Mouse (Mus musculus): Measurements from ENCODE around the gene Fbxl15. TPM values are rescaled to one million over a fixed set of nuclear protein-coding genes. Genes with fewer than 3 reads are reported as not detected.
A peak's percentile ranks its signal among the peaks of the same experiment; 100 is the strongest.

The Fbxl15 gene
- total RNA-seq, 2 experiments from 2014 or later: not detected

DNA sequence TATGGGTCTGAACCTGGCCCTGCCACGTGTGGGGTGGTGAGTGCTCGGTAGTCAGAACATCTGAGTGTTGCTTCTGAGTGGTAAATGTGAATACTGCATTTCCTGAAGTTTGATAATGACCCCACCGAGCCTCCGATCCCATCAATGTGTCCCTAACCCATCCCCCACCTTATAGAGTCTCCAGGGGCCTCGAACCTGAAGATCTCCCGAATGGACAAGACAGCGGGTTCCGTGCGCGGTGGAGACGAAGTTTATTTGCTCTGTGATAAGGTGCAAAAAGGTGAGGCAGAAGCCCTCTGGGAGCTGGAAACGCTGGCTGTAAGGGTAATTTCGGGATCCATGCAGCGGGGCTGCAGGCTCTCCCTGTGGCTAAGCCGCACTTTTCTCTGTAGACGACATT, 20.2 kb upstream of the Fbxl15 start:
- no peak for ATAC-seq (replicated peaks; ENCODE audit: low FRiP score, poor library complexity, severe bottlenecking)

- no peak for ATAC-seq (replicated peaks; ENCODE audit: low FRiP score, poor library complexity, severe bottlenecking)
Observed at GRCm38 (mm10) chr19:46308303-46308702, 19.7 kb upstream of the Fbxl15 start.

DNA sequence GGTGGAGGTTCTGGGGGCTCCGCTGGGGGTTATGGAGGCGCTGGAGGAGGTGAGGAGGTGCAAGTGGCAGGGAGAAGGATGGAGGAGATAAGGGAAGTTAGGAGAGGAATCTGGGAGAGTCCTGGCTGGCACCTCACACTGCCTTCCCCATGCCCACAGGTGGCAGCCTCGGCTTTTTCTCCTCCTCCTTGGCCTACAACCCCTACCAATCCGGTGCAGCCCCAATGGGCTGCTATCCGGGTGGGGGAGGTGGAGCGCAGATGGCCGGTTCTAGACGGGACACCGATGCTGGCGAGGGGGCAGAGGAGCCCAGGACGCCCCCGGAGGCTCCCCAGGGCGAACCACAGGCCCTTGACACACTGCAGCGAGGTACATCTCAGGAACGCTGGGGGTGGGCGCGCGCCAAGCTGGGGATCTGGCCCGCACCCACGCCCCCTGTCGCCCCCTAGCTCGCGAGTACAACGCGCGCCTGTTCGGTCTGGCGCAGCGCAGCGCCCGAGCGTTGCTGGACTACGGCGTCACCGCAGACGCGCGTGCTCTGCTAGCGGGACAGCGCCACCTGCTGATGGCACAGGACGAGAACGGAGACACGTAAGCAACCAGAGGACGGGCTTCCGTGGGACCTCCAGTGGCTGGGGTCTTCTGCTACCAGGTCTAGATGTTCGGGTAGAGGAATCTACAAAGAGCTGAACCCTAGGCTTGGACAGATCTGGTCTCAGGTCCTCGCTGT, 19.1 kb upstream of the Fbxl15 start:
- ATAC-seq (replicated peaks; ENCODE audit: low FRiP score, poor library complexity, severe bottlenecking): peak; percentile 53

GRCm38 (mm10) chr19:46309651-46310305, 18.2 kb upstream of the Fbxl15 start:
- ATAC-seq (replicated peaks; ENCODE audit: low FRiP score, poor library complexity, severe bottlenecking): no peak

DNA sequence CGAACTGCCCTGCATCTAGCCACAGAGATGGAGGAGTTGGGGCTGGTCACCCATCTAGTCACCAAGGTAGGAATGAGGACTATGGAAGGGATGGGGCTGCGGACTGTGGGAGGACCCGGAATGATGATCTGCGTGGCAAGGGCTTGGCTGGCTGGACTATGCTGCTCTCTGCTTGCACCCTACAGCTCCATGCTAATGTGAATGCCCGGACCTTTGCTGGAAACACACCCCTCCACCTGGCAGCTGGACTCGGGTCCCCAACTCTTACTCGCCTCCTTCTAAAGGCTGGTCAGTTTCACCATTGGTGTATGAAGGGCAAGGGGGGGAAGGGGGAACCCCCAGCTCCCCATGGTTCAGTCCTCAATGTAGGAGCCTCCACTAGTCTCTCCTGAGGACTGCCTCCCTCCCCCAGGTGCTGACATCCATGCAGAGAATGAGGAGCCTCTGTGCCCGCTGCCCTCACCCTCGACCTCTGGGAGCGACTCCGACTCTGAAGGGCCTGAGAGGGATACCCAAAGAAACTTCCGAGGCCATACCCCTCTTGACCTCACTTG, 17.6 kb upstream of the Fbxl15 start:
- no peak for ATAC-seq (replicated peaks; ENCODE audit: low FRiP score, poor library complexity, severe bottlenecking)

DNA sequence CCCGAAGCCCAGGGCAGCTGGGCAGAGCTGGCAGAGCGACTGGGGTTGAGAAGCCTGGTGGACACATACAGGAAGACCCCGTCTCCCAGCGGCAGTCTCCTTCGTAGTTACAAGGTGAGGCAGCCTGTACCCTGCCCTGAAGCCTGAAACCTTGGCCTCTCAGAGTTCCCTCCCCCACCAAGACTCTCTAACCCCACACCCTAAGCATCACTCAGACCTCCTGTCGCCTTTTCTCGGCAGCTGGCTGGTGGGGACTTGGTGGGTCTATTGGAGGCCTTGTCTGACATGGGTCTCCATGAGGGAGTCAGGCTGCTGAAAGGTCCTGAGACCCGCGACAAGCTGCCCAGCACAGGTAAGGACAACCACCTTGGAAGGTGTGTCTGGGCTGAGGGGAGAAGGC, 16.6 kb upstream of the Fbxl15 start:
- no peak for ATAC-seq (replicated peaks; ENCODE audit: low FRiP score, poor library complexity, severe bottlenecking)

GRCm38 (mm10) chr19:46312566-46312965, 15.4 kb upstream of the Fbxl15 start:
- ATAC-seq (replicated peaks; ENCODE audit: low FRiP score, poor library complexity, severe bottlenecking): no peak

- no peak for ATAC-seq (replicated peaks; ENCODE audit: low FRiP score, poor library complexity, severe bottlenecking)
Observed at GRCm38 (mm10) chr19:46313116-46313515, 14.9 kb upstream of the Fbxl15 start.

DNA sequence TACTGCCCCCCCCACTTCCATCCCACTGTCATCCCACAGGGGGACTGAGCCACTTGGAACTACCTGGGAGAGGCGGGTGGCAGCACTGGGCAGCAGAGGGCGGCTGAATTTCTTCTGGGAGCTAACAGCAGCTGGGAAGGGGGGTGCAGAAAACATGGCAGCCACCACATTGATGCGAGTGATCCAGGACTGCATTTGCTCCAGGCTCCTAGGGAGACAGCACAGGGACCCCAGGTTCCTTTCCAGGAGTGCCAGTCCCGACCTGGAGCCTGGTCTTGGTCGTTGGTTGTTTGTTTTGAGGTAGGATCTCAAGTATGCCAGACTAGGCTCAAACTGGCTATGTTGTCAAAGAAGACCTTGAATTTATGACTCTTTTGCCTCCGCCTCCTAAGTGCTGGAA, 14.4 kb upstream of the Fbxl15 start:
- ATAC-seq (replicated peaks; ENCODE audit: low FRiP score, poor library complexity, severe bottlenecking): no peak

DNA sequence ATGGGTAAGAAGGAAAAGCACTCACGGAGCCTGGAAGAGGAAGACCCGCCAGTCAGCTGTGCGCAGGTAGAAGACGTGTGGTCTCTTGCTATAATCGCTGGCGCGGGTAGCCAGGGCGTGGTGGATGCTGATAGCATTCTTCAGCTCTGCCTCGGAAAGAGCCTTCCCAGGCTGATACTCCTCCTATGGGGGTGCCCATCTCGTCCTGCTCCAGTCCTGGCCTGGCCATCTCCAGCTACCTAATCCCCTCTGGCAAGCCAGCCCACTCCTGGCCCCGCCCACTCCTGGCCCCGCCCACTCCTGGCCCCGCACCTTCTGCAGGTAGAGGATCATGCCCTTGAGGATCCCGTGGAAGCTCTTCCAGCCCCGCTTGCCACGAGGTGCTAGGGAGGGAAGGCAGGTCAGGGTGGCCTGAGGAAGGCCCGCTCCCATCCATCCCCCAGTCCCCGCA, 13.8 kb upstream of the Fbxl15 start:
- ATAC-seq (replicated peaks; ENCODE audit: low FRiP score, poor library complexity, severe bottlenecking): 0 out of 2 replicates have a peak, but pooled peaks have one; percentile 18

GRCm38 (mm10) chr19:46314872-46315742, 12.9 kb upstream of the Fbxl15 start:
- peak; percentile 73 for ATAC-seq (replicated peaks; ENCODE audit: low FRiP score, poor library complexity, severe bottlenecking)

DNA sequence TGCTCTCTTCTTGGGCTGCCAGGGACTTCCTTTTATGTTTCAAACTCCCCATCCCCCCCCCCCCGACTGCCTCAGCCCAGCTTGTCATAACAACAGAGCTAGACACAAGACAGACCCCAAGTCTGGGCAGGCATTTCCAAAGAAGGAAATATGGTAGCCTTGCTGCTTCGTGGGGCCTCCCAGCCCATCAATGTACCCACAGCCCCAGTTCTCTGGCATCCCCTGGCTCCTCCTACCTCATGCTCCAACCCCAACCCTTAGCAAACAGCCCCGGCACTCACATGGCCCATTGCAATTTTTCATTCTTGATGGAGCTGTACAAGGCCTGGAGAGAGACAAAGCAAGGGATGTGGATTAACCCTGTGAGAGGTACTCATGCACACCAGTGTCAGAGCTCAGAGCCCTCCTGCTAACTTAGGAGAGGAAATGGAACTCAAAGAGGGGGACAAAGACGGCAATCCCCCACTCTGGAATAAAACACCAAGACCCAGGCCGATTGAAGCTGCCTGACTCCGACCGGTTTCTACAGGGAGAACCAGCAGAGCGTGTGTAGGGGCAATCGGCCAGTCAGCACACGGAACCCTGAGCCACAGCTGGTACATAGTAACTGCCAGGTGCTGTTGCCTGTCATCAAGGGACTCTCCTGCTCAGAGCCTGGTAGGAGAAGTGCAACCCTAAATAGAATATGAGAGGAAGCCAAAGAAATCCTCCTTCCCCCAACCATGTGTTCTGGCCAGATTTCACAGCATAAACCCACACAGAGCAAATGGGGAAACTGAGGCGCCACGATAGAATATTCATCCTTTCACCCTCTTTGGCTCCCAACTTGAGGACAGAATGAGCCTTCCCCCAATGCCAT, 12.0 kb upstream of the Fbxl15 start:
- ATAC-seq (replicated peaks; ENCODE audit: low FRiP score, poor library complexity, severe bottlenecking): no peak

DNA sequence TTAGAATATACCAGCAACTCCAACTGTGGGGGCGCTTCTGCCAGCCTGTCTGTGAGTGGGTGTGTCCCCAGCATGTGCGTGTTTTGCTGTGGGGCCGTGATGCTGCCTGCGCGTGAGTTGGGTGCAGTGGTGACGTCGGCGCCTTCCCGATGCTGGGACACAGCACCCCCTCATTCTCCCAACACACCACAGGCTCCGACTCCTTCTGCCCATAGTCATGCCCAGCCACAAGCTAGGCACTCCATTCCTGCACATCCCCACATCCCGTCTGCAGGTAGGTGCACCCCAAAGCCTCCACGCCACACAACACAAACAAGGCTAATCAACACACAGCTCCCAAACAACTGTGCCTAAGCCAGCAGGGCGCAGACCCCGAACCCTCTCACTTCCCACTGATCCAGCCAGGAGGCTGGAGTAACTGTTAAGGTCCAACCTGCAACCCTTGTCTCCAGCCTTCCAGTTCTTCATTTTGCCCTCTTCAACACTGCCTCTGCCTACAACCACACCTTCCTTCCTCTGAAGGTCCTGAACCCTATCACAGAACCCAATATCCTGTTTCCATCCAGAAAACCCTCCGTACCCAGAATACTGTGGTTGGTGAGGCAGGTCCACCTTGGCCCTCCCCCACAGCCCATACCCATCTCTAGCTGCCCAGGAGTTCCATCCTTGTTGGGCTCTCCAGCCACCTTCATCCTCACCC, 11.0 kb upstream of the Fbxl15 start:
- ATAC-seq (replicated peaks; ENCODE audit: low FRiP score, poor library complexity, severe bottlenecking): no peak

- no peak for ATAC-seq (replicated peaks; ENCODE audit: low FRiP score, poor library complexity, severe bottlenecking)
Observed at GRCm38 (mm10) chr19:46317546-46317885, 10.5 kb upstream of the Fbxl15 start.

GRCm38 (mm10) chr19:46318031-46318471, 9.9 kb upstream of the Fbxl15 start:
- ATAC-seq (replicated peaks; ENCODE audit: low FRiP score, poor library complexity, severe bottlenecking): no peak

DNA sequence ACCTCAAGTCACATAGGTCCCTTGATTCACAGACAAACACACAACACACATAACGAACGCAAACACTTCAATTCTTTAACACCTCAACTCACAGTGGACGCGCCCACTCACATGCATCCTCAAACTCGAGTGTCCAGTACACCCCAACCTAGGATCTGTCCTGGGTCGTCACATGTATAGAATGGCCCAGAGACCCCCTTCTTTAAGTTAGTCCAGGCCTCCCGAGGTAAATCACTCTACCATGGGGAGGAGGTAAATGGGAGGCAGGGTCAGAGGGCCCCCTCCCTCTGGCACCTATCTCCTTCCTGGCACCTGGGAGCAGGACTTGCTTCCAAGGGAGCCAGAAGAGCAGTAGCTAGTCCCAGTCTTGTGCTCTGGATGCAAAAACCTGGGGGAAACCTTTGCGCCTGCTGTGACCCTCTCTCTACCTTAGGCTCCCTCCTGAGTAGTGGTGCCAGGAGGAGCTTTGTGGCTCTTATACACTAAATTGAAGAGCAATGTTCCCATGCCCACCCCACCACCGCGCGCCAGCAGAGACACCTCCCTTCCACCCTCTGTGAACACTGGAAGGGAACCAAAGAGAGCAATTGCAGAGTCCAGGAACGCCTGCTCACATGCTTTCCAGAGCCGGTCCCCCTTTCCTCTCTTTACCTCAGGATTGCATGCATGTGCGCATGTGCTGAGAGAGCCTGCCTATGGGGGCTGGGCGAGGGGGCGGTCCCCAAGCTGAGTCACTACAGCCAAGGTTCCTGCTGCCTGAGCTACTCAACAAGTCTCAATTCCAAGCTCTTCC, 9.2 kb upstream of the Fbxl15 start:
- no peak for ATAC-seq (replicated peaks; ENCODE audit: low FRiP score, poor library complexity, severe bottlenecking)

GRCm38 (mm10) chr19:46320076-46320785, 7.8 kb upstream of the Fbxl15 start:
- no peak for ATAC-seq (replicated peaks; ENCODE audit: low FRiP score, poor library complexity, severe bottlenecking)

Measured in erythroblast, adult 5-6 weeks (primary cell).